ENCODE assay signal across 8 mouse cellular contexts in the genomic region with DNA sequence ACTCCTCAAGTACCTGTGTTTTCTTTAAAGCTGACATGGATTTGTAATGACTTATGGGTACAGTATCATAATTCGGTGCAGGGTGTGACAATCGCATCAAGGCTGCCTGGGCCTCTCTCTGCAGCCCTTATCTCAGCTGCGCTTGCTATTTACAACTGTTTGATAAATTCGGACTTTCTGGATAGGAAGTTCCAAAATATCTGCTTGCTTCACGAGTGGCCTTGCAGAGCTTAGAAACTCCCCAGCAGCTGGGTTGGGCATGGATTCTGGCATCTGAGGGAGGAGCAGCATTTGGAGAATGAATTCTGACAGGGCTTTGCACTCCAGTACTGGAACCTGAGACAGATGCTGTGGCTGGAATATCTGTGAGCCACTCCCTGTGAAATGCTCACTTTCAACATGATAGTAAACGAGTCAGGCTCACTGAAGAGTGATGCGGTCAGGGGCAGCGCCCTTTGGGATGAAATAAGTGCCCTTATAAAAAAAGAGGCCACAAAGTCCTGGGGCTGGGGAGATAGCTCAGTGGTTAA. TPM values are rescaled to one million over a fixed set of nuclear protein-coding genes. Genes with fewer than 3 reads are reported as not detected.
DNase-seq lines count a peak whose midpoint lies in the region; ATAC-seq lines count a peak whose summit lies in the region.

No protein-coding gene starts in this region.

- peaks cover 20% of the 10 kb centered on the region for H3K36me3 ChIP-seq in heart, embryonic 12.5 days
- peaks cover 90% of the 10 kb centered on the region for H3K36me3 ChIP-seq in limb, embryonic 10.5 days

- no peaks in the 10 kb centered on the region for H3K9me3 ChIP-seq in heart, embryonic 12.5 days (replicated peaks)
- no peaks in the 10 kb centered on the region for H3K9me3 ChIP-seq in limb, embryonic 10.5 days (replicated peaks)

- H3K4me1 ChIP-seq in heart, embryonic 12.5 days (replicated peaks): peaks cover 65% of the 10 kb centered on the region
- peaks cover 21% of the 10 kb centered on the region for H3K4me1 ChIP-seq in limb, embryonic 10.5 days

- peak overlapping the region; percentile 41 for H3K4me2 ChIP-seq in heart, embryonic 12.5 days

- H3K4me3 ChIP-seq in heart, embryonic 12.5 days: 0 out of 2 replicates have a peak overlapping the region, but pooled peaks have one; percentile 6
- no peak overlapping the region for H3K4me3 ChIP-seq in limb, embryonic 10.5 days

- 25% methylated on average over 8 of the region's 8 CpGs for WGBS in heart, embryonic 12.5 days
- WGBS in limb, embryonic 10.5 days: 85% methylated on average over 8 of the region's 8 CpGs

- no peak for DNase-seq in heart, adult 8-10 months (ENCODE audit: low spot score)
- peak; percentile 43 for DNase-seq in ovary, postnatal 36 days (ENCODE audit: low spot score)
- no peak for DNase-seq in ovary, postnatal 14 days (ENCODE audit: low spot score)
- DNase-seq in limb, embryonic 10.5 days (ENCODE audit: low spot score): no peak
- peak; percentile 70 for DNase-seq in testis, postnatal 14 days (ENCODE audit: low spot score)
- no peak for DNase-seq in natural killer cell, adult 2 months (ENCODE audit: low spot score in 2 of 2)
- no peak for DNase-seq in urinary bladder, postnatal 25 days (ENCODE audit: low spot score)

- peak overlapping the region; percentile 81 for H3K27ac ChIP-seq in heart, embryonic 12.5 days (ENCODE audit: poor library complexity, severe bottlenecking)
- peak overlapping the region; percentile 64; the same call in 1 of the 2 replicates for H3K27ac ChIP-seq in limb, embryonic 10.5 days

- no peak for ATAC-seq in heart, embryonic 12.5 days (ENCODE audit: insufficient number of reproducible peaks, low FRiP score)

- H3K9ac ChIP-seq in heart, embryonic 12.5 days: peak overlapping the region; percentile 19; the same call in 1 of the 2 replicates

- H3K27me3 ChIP-seq in heart, embryonic 12.5 days (replicated peaks): no peaks in the 10 kb centered on the region
- H3K27me3 ChIP-seq in limb, embryonic 10.5 days (ENCODE audit: low read depth, poor library complexity, severe bottlenecking): no peaks in the 10 kb centered on the region

RNA-seq across cellular contexts. Expression of a gene that starts 7.7 kb away (rescaled TPM):
- 11.4 and 12.0 TPM in 2 replicates for polyA plus RNA-seq in heart, embryonic 12.5 days (2016; fragmentation: Nextera tagmentation; extraction: Ambion mirVana)
- total RNA-seq in heart, adult 8-10 months (2022): 1 to 10 TPM; 3.2 to 5.2 (median 4.4) TPM
- 16.3 and 17.4 TPM in 2 replicates for polyA plus RNA-seq in limb, embryonic 10.5 days (2016; fragmentation: Nextera tagmentation; extraction: Ambion mirVana)

RNA-seq across cellular contexts. Expression of a gene that starts 24.7 kb away (rescaled TPM):
- polyA plus RNA-seq in heart, embryonic 12.5 days (2016; fragmentation: Nextera tagmentation; extraction: Ambion mirVana): 11.3 and 12.2 TPM in 2 replicates
- total RNA-seq in heart, adult 8-10 months (2022): 1 to 10 TPM; 3.0 to 3.4 (median 3.3) TPM
- 15.9 and 19.4 TPM in 2 replicates for polyA plus RNA-seq in limb, embryonic 10.5 days (2016; fragmentation: Nextera tagmentation; extraction: Ambion mirVana)

RNA-seq across cellular contexts. Expression of a gene that starts 57.1 kb away (rescaled TPM):
- polyA plus RNA-seq in heart, embryonic 12.5 days (2016; fragmentation: Nextera tagmentation; extraction: Ambion mirVana): 251 and 253 TPM in 2 replicates
- total RNA-seq in heart, adult 8-10 months (2022): 100 to 1,000 TPM; 230 to 269 (median 248) TPM
- polyA plus RNA-seq in limb, embryonic 10.5 days (2016; fragmentation: Nextera tagmentation; extraction: Ambion mirVana): 272 and 296 TPM in 2 replicates

Comparison
In these comparisons a context has a peak if more than half of its experiments do, and no peak if none do; other contexts are left out.
1. DNase-seq: peak in ovary, postnatal 36 days (single experiment) and testis, postnatal 14 days (single experiment); none in heart, adult 8-10 months (single experiment), ovary, postnatal 14 days (single experiment), limb, embryonic 10.5 days (single experiment), natural killer cell, adult 2 months (0 of 2) and urinary bladder, postnatal 25 days (single experiment).